Mouse (Mus musculus) neural tube, embryonic 11.5 days (tissue): Measurements from ENCODE around the gene Rnf34. TPM values are rescaled to one million over a fixed set of nuclear protein-coding genes. Genes with fewer than 3 reads are reported as not detected.
A peak's percentile ranks its signal among the peaks of the same experiment; 100 is the strongest.

Source experiments
- ATAC-seq: fragments of 200-750 bp; cut with Nextera tagmentation; 2 replicates; pipeline ENCODE4 v1.8.0; 2017; ENCODE audit warnings: moderate number of reproducible peaks, mild to moderate bottlenecking, moderate TSS enrichment, moderate library complexity; ENCODE audit not compliant: insufficient read depth, low FRiP score, low TSS enrichment
- DNase-seq: peaks from one replicate; pipeline ENCODE4 v3.0.0-alpha.2; 2015; ENCODE audit warnings: low spot score
- H3K27ac ChIP-seq: fragments of 300-500 bp; sonication (generic); 2 replicates; pipeline ENCODE4 v1.5.1; 2014; ENCODE audit warnings: low read depth, mild to moderate bottlenecking, low read length
- H3K27me3 ChIP-seq: fragments of 300-500 bp; sonication (generic); 2 replicates; pipeline ENCODE4 v1.6.1; 2014; ENCODE audit warnings: mild to moderate bottlenecking, low read length, mixed read lengths; ENCODE audit not compliant: control insufficient read depth, insufficient read depth
- H3K36me3 ChIP-seq: fragments of 300-500 bp; sonication (generic); 2 replicates; pipeline ENCODE4 v1.6.1; 2014; ENCODE audit warnings: mild to moderate bottlenecking, low read length, moderate library complexity, mixed read lengths; ENCODE audit not compliant: control insufficient read depth, insufficient read depth
- H3K4me1 ChIP-seq: fragments of 300-500 bp; sonication (generic); 2 replicates; pipeline ENCODE4 v1.6.1; 2014; ENCODE audit warnings: low read length, mixed read lengths; ENCODE audit not compliant: control insufficient read depth, insufficient read depth
- H3K4me2 ChIP-seq: fragments of 300-500 bp; sonication (generic); 2 replicates; pipeline ENCODE4 v1.6.1; 2014; ENCODE audit warnings: low read depth, mild to moderate bottlenecking, moderate library complexity
- H3K4me3 ChIP-seq: fragments of 300-500 bp; sonication (generic); 2 replicates; pipeline ENCODE4 v1.5.1; 2014; ENCODE audit warnings: low read depth, low read length
- H3K9ac ChIP-seq: fragments of 300-500 bp; sonication (generic); 2 replicates; pipeline ENCODE4 v1.6.1; 2014; ENCODE audit warnings: mild to moderate bottlenecking, low read length
- H3K9me3 ChIP-seq: fragments of 300-500 bp; sonication (generic); 2 replicates; pipeline ENCODE4 v1.6.1; 2016; ENCODE audit warnings: low read length; ENCODE audit not compliant: control insufficient read depth
- WGBS: fragments of 180-500 bp; shearing (Covaris S2); extraction: QIAGEN DNeasy Blood & Tissue Kit; methylation state at CpG from one replicate; pipeline ENCODE4 v1.1.7; 2014; 5-methylcytosine and 5-hydroxymethylcytosine counted together
- polyA plus RNA-seq: library from polyadenylated mRNA; unstranded; fragments of >200 nt; fragmentation: Nextera tagmentation; extraction: Ambion mirVana; gene quantifications from 2 replicates; pipeline ENCODE4 v1.2.1, GENCODE M21; 2014

Rnf34 gene
- polyA plus RNA-seq, 1 experiment from 2014 or later = 58.1 TPM

DNA sequence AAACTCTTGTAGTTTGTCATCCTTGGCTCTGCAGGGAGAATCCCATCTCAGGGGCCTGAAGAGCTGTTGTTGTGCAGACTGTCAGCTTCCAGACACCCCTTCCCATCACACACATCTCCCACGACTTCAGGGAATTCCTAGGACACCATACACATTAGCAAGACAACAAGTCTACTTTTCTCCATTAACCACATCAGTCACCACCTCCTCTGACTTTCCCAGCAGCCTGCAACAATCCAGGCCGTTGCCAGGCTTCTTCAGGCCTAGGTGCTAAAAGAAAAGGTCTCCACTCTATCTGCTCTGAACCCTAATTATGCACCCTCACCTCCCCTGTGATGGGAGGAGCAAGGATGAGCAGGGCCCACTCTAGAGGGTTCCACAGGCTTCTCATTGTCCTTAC, 40.5 kb downstream of the Rnf34 start:
- Histone ChIP-seq H3K36me3 (no peaks in the 10 kb centered on the region), H3K4me1 (peaks cover 3% of the 10 kb centered on the region; the same call in 1 of the 2 replicates), H3K4me3 (no peak overlapping the region), H3K4me2 (no peak overlapping the region), H3K9ac (no peak overlapping the region), H3K9me3 (no peaks in the 10 kb centered on the region), H3K27me3 (no peaks in the 10 kb centered on the region), H3K27ac (no peak overlapping the region)
- 56% methylated on average over 2 of the region's 2 CpGs for WGBS
- ATAC-seq = no peak
- DNase-seq = no peak

DNA sequence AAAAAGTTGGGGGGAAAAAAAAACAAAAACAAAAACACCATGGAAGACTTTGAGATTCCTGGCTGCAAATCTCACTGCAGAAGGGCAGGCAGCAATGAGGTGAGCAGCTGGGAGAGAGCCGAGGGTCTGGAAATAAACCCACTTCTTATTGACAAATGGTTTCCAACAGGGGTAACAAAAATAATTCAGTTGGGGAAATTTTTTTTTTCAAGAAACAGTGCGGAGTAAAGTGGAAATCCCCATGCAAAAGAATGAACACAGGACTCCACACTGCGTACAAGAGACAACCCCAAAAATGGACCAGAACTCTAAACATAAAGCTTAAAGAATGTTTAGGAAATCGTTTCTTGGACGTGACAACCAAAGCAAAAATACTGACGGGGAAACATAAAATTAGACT, 43.4 kb downstream of the Rnf34 start:
- DNase-seq (no peak), ATAC-seq (no peak)
- Histone ChIP-seq H3K9ac (no peak overlapping the region), H3K36me3 (no peaks in the 10 kb centered on the region), H3K27ac (no peak overlapping the region), H3K9me3 (no peaks in the 10 kb centered on the region), H3K4me2 (no peak overlapping the region), H3K4me1 (peaks cover 4% of the 10 kb centered on the region; the same call in 1 of the 2 replicates), H3K4me3 (no peak overlapping the region), H3K27me3 (no peaks in the 10 kb centered on the region)
- WGBS = 95% methylated on average over 6 of the region's 6 CpGs

- WGBS = 94% methylated on average over 5 of the region's 5 CpGs
- no peaks in the 10 kb centered on the region for H3K36me3 ChIP-seq
- H3K9me3 ChIP-seq = no peaks in the 10 kb centered on the region
- H3K4me2 ChIP-seq = no peak overlapping the region
- H3K4me3 ChIP-seq = no peak overlapping the region
- no peaks in the 10 kb centered on the region for H3K27me3 ChIP-seq
- peaks cover 7% of the 10 kb centered on the region for H3K4me1 ChIP-seq
- ATAC-seq (no peak), DNase-seq (peak; percentile 60)
- no peak overlapping the region for H3K9ac ChIP-seq
- H3K27ac ChIP-seq = no peak overlapping the region
Observed at GRCm38 (mm10) chr5:122894007-122894637, 44.3 kb downstream of the Rnf34 start.

GRCm38 (mm10) chr5:122894821-122895220, 45.0 kb downstream of the Rnf34 start:
- no peak overlapping the region for H3K4me3 ChIP-seq
- no peaks in the 10 kb centered on the region for H3K9me3 ChIP-seq
- DNase-seq (no peak), ATAC-seq (no peak)
- WGBS = 79% methylated on average over 4 of the region's 4 CpGs
- no peak overlapping the region for H3K9ac ChIP-seq
- no peak overlapping the region for H3K4me2 ChIP-seq
- H3K36me3 ChIP-seq = no peaks in the 10 kb centered on the region
- H3K27me3 ChIP-seq = no peaks in the 10 kb centered on the region
- peaks cover 7% of the 10 kb centered on the region for H3K4me1 ChIP-seq
- no peak overlapping the region for H3K27ac ChIP-seq

GRCm38 (mm10) chr5:122898153-122898552, 48.3 kb downstream of the Rnf34 start:
- H3K27me3 ChIP-seq = no peaks in the 10 kb centered on the region
- peaks cover 7% of the 10 kb centered on the region for H3K4me1 ChIP-seq
- H3K9ac ChIP-seq = no peak overlapping the region
- H3K9me3 ChIP-seq = no peaks in the 10 kb centered on the region
- peak overlapping the region; percentile 90 for H3K4me2 ChIP-seq
- H3K36me3 ChIP-seq = no peaks in the 10 kb centered on the region
- ATAC-seq = no peak
- DNase-seq = no peak
- H3K4me3 ChIP-seq = no peak overlapping the region
- 79% methylated on average over 6 of the region's 6 CpGs for WGBS
- no peak overlapping the region for H3K27ac ChIP-seq

DNA sequence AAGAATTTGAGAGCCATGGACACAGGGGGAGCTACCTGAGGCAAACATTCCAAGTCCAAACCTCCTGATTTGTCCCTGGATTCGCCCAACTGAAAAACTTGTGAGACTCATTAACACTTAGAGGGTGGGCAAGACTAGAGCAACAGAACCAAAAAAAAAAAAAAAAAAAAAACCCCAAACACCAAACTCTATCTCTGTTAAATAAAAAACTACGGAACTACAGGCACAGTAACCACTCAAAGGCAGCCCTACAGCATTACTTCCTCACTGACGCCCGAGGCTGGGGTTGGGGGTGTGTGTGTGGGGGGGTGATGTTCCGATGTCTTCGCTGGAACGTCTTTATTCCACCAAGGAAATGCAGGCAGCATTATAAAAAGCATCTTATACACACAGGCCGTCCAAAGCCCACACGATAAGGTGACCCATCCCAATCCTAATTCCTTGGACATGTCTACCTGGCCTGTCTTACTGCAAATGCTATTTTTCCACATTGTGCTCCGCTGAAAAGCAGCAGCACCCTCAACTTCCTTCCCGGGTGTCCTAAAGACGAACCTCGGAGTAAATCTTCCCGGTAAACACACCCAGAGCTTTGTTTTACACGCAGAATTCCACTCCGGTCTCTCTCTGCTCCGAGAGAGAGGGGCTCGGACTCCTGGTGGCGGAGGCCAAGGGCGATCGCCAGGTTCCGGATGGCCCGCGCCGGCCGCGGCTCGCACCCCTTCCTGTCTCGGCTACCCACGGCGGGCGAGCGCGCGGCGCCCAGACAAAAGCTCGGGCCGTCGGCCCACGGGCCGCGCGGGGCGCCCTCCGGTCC, 49.3 kb downstream of the Rnf34 start:
- Histone ChIP-seq H3K27ac (peak overlapping the region; percentile 90), H3K36me3 (no peaks in the 10 kb centered on the region), H3K9me3 (no peaks in the 10 kb centered on the region), H3K4me3 (peak overlapping the region; percentile 91), H3K4me2 (peak overlapping the region; percentile 90), H3K4me1 (peaks cover 7% of the 10 kb centered on the region), H3K27me3 (no peaks in the 10 kb centered on the region), H3K9ac (peak overlapping the region; percentile 94)
- DNase-seq = peak; percentile 53
- WGBS = 6% methylated on average over 42 of the region's 45 CpGs
- peak; percentile 24; the same call in 1 of the 2 replicates for ATAC-seq

GRCm38 (mm10) chr5:122899777-122900557, 50.1 kb downstream of the Rnf34 start:
- under 1% methylated on average over 36 of the region's 120 CpGs for WGBS
- Histone ChIP-seq H3K27me3 (no peaks in the 10 kb centered on the region), H3K27ac (peak overlapping the region; percentile 90), H3K4me2 (peak overlapping the region; percentile 90), H3K4me1 (peaks cover 7% of the 10 kb centered on the region), H3K9me3 (no peaks in the 10 kb centered on the region), H3K4me3 (peak overlapping the region; percentile 91), H3K9ac (peak overlapping the region; percentile 94), H3K36me3 (no peaks in the 10 kb centered on the region)
- peak; percentile 92 for DNase-seq
- ATAC-seq = peak; percentile 93

GRCm38 (mm10) chr5:122900558-122901171, 50.8 kb downstream of the Rnf34 start:
- H3K4me1 ChIP-seq = peaks cover 7% of the 10 kb centered on the region
- H3K9me3 ChIP-seq = no peaks in the 10 kb centered on the region
- no peak for DNase-seq
- H3K36me3 ChIP-seq = no peaks in the 10 kb centered on the region
- no peaks in the 10 kb centered on the region for H3K27me3 ChIP-seq
- peak; percentile 80 for ATAC-seq
- peak overlapping the region; percentile 90 for H3K4me2 ChIP-seq
- 3% methylated on average over 32 of the region's 33 CpGs for WGBS
- peak overlapping the region; percentile 90 for H3K27ac ChIP-seq
- peak overlapping the region; percentile 91 for H3K4me3 ChIP-seq
- peak overlapping the region; percentile 94 for H3K9ac ChIP-seq
